Mouse (Mus musculus) heart, postnatal 0 days (tissue): Measurements from ENCODE around the gene Bfsp2.

Source experiments
- CTCF ChIP-seq: IDR thresholded peaks from 2 replicates; pipeline ENCODE4 v1.5.1; 2016; ENCODE audit warnings: antibody characterized with exemption, control low read depth, low read depth
- EP300 ChIP-seq: IDR thresholded peaks from 2 replicates; pipeline ENCODE4 v1.6.1; 2016; ENCODE audit warnings: antibody characterized with exemption, low read depth

- TF ChIP-seq CTCF (no peak), EP300 (no peak)
These were observed 44.9 kb upstream of the Bfsp2 start for GRCm38 (mm10) chr9:103525041-103525537.
